Mouse (Mus musculus): ENCODE measurements around the gene Rad54l. TPM values are rescaled to one million over a fixed set of nuclear protein-coding genes. Genes with fewer than 3 reads are reported as not detected.

Rad54l gene
- polyA plus RNA-seq, 2 experiments, result 15.6 to 24.4 TPM

GRCm38 (mm10) chr4:116150156-116150861 lies 26.8 kb upstream of the Rad54l start:
- Histone ChIP-seq H3K9ac (replicated peaks) (peak overlapping the region; percentile 71), H3K27me3 (ENCODE audit: control insufficient read depth, insufficient read depth, low read length) (no peaks in the 10 kb centered on the region), H3K4me2 (ENCODE audit: low read depth) (peak overlapping the region; percentile 75), H3K36me3 (replicated peaks; ENCODE audit: control insufficient read depth, insufficient read depth, low read depth) (peaks cover 4% of the 10 kb centered on the region; the same call in 1 of the 2 replicates), H3K4me3 (ENCODE audit: insufficient read depth in 1 of 2, low read depth in 2 of 2, low read length in 2 of 2) (peak overlapping the region; percentile 60 to 71), H3K9me3 (ENCODE audit: control insufficient read depth, low read length) (no peaks in the 10 kb centered on the region), H3K27ac (no peak overlapping the region; the same call in 1 of the 2 replicates), H3K4me1 (replicated peaks; ENCODE audit: control insufficient read depth in 2 of 2, insufficient read depth in 2 of 2, low read length in 1 of 2) (peaks cover 3 to 7% of the 10 kb centered on the region in 2 experiments; a peak in 3 of 4 replicates)
- peak; percentile 37 to 52 (median 49) for DNase-seq (ENCODE audit: low read depth in 3 of 3, low spot score in 3 of 3)
- TF ChIP-seq EP300 (IDR thresholded peaks at IDR 0.05; ENCODE audit: low read depth) (no peak), CTCF (IDR thresholded peaks at IDR 0.05; ENCODE audit: low read depth) (no peak)
- ATAC-seq (ENCODE audit: insufficient read depth), result peak; percentile 92
- WGBS (ENCODE audit: insufficient replicate concordance), result under 1% methylated on average over 57 of the region's 73 CpGs

- H3K4me3 ChIP-seq (ENCODE audit: insufficient read depth in 1 of 2, low read depth in 2 of 2, low read length in 2 of 2), result peak overlapping the region; percentile 60 to 70
- H3K9me3 ChIP-seq (ENCODE audit: control insufficient read depth, low read length), result no peaks in the 10 kb centered on the region
- peaks cover 2% of the 10 kb centered on the region; the same call in 1 of the 2 replicates for H3K27me3 ChIP-seq (ENCODE audit: control insufficient read depth, insufficient read depth, low read length)
- ATAC-seq (ENCODE audit: insufficient read depth) (peak; percentile 2; the same call in 1 of the 2 replicates), DNase-seq (ENCODE audit: low read depth in 3 of 3, low spot score in 3 of 3) (no peak)
- peaks cover 3 to 7% of the 10 kb centered on the region in 2 experiments; a peak in 3 of 4 replicates for H3K4me1 ChIP-seq (replicated peaks; ENCODE audit: control insufficient read depth in 2 of 2, insufficient read depth in 2 of 2, low read length in 1 of 2)
- TF ChIP-seq CTCF (IDR thresholded peaks at IDR 0.05; ENCODE audit: low read depth) (no peak), EP300 (IDR thresholded peaks at IDR 0.05; ENCODE audit: low read depth) (no peak)
- peaks cover 4% of the 10 kb centered on the region; the same call in 1 of the 2 replicates for H3K36me3 ChIP-seq (replicated peaks; ENCODE audit: control insufficient read depth, insufficient read depth, low read depth)
- H3K27ac ChIP-seq, result no peak overlapping the region; the same call in 1 of the 2 replicates
- peak overlapping the region; percentile 71 for H3K9ac ChIP-seq (replicated peaks)
- H3K4me2 ChIP-seq (ENCODE audit: low read depth), result peak overlapping the region; percentile 75
- WGBS (ENCODE audit: insufficient replicate concordance), result 35% methylated on average over 6 of the region's 6 CpGs
Measured at GRCm38 (mm10) chr4:116149812-116150155, 26.3 kb upstream of the Rad54l start.

GRCm38 (mm10) chr4:116143891-116144717 lies 20.6 kb upstream of the Rad54l start:
- Histone ChIP-seq H3K9ac (replicated peaks) (no peak overlapping the region), H3K36me3 (replicated peaks; ENCODE audit: control insufficient read depth, insufficient read depth, low read depth) (no peaks in the 10 kb centered on the region), H3K27me3 (ENCODE audit: control insufficient read depth, insufficient read depth, low read length) (peaks cover 23% of the 10 kb centered on the region), H3K4me3 (ENCODE audit: insufficient read depth in 1 of 2, low read depth in 2 of 2, low read length in 2 of 2) (peak overlapping the region; percentile 45 to 51), H3K9me3 (ENCODE audit: control insufficient read depth, low read length) (no peaks in the 10 kb centered on the region), H3K4me2 (ENCODE audit: low read depth) (peak overlapping the region; percentile 52), H3K4me1 (replicated peaks; ENCODE audit: control insufficient read depth in 2 of 2, insufficient read depth in 2 of 2, low read length in 1 of 2) (no peaks in the 10 kb centered on the region), H3K27ac (no peak overlapping the region)
- ATAC-seq (ENCODE audit: insufficient read depth), result no peak
- no peak for DNase-seq (ENCODE audit: low read depth in 3 of 3, low spot score in 3 of 3)
- TF ChIP-seq CTCF (IDR thresholded peaks at IDR 0.05; ENCODE audit: low read depth) (no peak), EP300 (IDR thresholded peaks at IDR 0.05; ENCODE audit: low read depth) (no peak)
- 2% methylated on average over 47 of the region's 47 CpGs for WGBS (ENCODE audit: insufficient replicate concordance)

- Histone ChIP-seq H3K9me3 (ENCODE audit: control insufficient read depth, low read length) (no peaks in the 10 kb centered on the region), H3K9ac (replicated peaks) (no peak overlapping the region), H3K27ac (no peak overlapping the region), H3K36me3 (replicated peaks; ENCODE audit: control insufficient read depth, insufficient read depth, low read depth) (no peaks in the 10 kb centered on the region), H3K4me3 (ENCODE audit: insufficient read depth in 1 of 2, low read depth in 2 of 2, low read length in 2 of 2) (no peak overlapping the region), H3K27me3 (ENCODE audit: control insufficient read depth, insufficient read depth, low read length) (peaks cover 23% of the 10 kb centered on the region), H3K4me1 (replicated peaks; ENCODE audit: control insufficient read depth in 2 of 2, insufficient read depth in 2 of 2, low read length in 1 of 2) (no peaks in the 10 kb centered on the region), H3K4me2 (ENCODE audit: low read depth) (peak overlapping the region; percentile 52)
- TF ChIP-seq CTCF (IDR thresholded peaks at IDR 0.05; ENCODE audit: low read depth), result no peak
- WGBS (ENCODE audit: insufficient replicate concordance), result 16% methylated on average over 7 of the region's 7 CpGs
- DNase-seq (ENCODE audit: low read depth in 3 of 3, low spot score in 3 of 3), result no peak
- ATAC-seq (ENCODE audit: insufficient read depth), result no peak
Measured at GRCm38 (mm10) chr4:116143317-116143811, 19.9 kb upstream of the Rad54l start.

- 64% methylated on average over 7 of the region's 7 CpGs for WGBS (ENCODE audit: insufficient replicate concordance)
Measured at GRCm38 (mm10) chr4:116142269-116142668, 18.8 kb upstream of the Rad54l start.

More at GRCm38 (mm10) chr4:116142269-116142668, 18.8 kb upstream of the Rad54l start:
- TF ChIP-seq CTCF (IDR thresholded peaks at IDR 0.05; ENCODE audit: low read depth), result no peak
- TF ChIP-seq EP300 (IDR thresholded peaks at IDR 0.05; ENCODE audit: low read depth), result no peak
- Histone ChIP-seq H3K9me3 (ENCODE audit: control insufficient read depth, low read length) (no peaks in the 10 kb centered on the region), H3K27ac (no peak overlapping the region), H3K36me3 (replicated peaks; ENCODE audit: control insufficient read depth, insufficient read depth, low read depth) (no peaks in the 10 kb centered on the region), H3K27me3 (ENCODE audit: control insufficient read depth, insufficient read depth, low read length) (peaks cover 23% of the 10 kb centered on the region), H3K4me2 (ENCODE audit: low read depth) (no peak overlapping the region), H3K9ac (replicated peaks) (no peak overlapping the region), H3K4me1 (replicated peaks; ENCODE audit: control insufficient read depth in 2 of 2, insufficient read depth in 2 of 2, low read length in 1 of 2) (no peaks in the 10 kb centered on the region; a peak in 1 of 4 replicates), H3K4me3 (ENCODE audit: insufficient read depth in 1 of 2, low read depth in 2 of 2, low read length in 2 of 2) (no peak overlapping the region)
- ATAC-seq (ENCODE audit: insufficient read depth), result no peak
- DNase-seq (ENCODE audit: low read depth in 3 of 3, low spot score in 3 of 3), result no peak
